Mouse (Mus musculus) cerebellum, adult 2 months (tissue): ENCODE results near the gene Syt3.

Experiments used
- CTCF ChIP-seq: fragments of 200-500 bp; IDR thresholded peaks from 2 replicates; pipeline ENCODE4 v1.5.1; 2011; ENCODE audit warnings: low read depth, mild to moderate bottlenecking, control low read depth, low read length, moderate library complexity, borderline replicate concordance; ENCODE audit not compliant: insufficient read depth
- POLR2A ChIP-seq: fragments of 200-500 bp; IDR thresholded peaks from 2 replicates; pipeline ENCODE4 v1.6.1; 2011; ENCODE audit warnings: low read length, control low read depth, borderline replicate concordance; ENCODE audit not compliant: insufficient read depth

- TF ChIP-seq CTCF, result peak; percentile 38; the same call in 1 of the 2 replicates
- no peak for TF ChIP-seq POLR2A
These were observed 23.1 kb upstream of the Syt3 start for GRCm38 (mm10) chr7:44360792-44361301.
